Mouse (Mus musculus): ENCODE data around the gene Smarca4.
A peak's percentile ranks its signal among the peaks of the same experiment; 100 is the strongest.
"Not testable (repeated sequence)": the region's sequence is repeated elsewhere in the genome, so short reads cannot be mapped to it uniquely, and the experiment has no call there.

Smarca4 gene

DNA sequence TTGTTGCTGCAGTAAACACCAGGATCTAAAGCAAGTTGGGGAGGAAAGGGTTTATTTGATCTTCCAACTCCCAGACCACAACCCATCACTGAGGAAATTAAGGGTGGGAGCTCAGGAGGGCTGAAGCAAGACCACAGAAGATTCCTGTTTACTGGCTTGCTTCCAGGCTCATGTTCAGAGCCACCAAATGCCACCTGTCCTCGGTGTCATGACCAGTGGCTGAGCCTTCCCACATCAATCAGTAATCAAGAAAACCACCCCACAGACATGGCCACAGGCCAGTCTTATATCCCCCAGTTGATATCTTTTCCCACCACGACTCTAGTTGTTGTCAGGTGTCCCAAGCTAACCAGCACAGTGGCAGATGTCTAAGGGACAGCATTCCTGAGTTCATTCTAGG, 37.3 kb downstream of the Smarca4 start:
- ATAC-seq (ENCODE audit: low TSS enrichment) = no peak

DNA sequence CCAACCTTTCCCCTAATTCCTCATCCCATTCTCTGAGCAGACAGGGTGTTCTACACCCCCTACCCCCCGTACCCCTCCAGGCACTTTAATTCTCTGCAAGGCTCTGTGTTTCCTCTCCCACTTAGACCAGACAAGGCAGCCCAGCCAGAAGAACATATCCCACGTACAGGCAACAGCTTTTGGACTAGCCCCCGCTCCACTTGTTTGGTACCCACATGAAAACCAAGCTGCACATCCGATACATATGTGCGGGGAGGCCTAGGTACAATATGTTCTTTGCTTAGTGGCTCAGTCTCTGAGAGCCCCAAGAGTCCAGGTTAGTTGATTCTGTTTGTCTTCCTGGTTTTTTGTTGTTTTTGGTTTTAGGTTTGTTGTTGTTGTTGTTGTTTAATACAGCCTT, 46.1 kb downstream of the Smarca4 start:
- ATAC-seq (ENCODE audit: low TSS enrichment) = no peak

DNA sequence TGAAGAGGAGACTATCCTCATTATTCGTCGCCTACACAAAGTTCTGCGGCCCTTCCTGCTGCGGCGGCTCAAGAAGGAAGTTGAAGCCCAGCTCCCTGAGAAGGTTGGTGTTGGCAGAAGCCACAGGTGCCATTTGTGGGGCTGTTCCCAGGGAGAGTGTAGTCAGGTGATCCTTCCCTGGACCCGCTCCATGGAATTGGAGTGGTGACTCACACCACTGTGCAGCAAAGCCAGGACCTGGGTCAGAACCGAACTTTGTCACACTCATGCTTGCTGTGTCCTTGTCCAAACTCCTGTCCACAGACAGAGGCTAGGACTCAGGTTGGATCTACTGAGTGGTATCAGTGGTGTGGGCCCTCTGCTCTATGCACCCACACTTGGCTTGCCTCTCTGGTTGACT, 53.0 kb downstream of the Smarca4 start:
- ATAC-seq (ENCODE audit: low TSS enrichment) = no peak

DNA sequence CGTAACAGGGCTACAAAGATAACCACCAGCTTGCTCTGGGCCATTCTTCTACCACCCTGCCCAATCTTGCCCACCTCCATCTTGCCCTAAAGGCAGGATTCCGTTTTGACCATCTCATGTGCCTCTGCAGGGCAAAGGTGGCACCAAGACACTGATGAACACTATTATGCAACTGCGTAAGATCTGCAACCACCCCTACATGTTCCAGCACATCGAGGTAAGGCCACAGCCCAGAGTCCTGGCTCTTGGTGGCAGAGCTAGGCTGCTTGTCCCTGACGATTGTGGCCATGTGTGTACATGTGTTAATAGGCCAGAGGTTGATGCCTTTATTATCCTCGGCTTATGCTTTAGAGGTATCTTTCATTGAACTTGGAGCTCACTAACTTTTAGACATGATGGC, 54.4 kb downstream of the Smarca4 start:
- ATAC-seq (ENCODE audit: low TSS enrichment) = no peak

DNA sequence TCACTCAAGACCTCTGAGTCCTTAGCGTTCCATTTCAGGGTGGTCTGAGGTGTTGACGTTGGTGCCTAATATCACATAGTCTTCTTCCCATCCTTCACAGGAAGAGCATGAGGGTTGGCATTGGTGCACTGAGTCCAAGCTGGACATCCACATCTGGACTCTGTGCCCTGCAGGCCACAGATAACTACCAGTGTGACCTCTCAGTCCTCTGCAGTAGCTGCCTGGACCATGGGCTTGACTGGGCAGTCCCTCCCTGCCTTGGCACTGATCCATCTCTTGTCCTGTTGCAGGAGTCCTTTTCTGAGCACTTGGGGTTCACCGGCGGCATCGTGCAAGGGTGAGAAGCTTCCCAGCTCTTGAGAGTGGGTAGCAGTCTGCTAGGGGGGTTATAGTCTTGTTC, 55.8 kb downstream of the Smarca4 start:
- no peak for ATAC-seq (ENCODE audit: low TSS enrichment)

DNA sequence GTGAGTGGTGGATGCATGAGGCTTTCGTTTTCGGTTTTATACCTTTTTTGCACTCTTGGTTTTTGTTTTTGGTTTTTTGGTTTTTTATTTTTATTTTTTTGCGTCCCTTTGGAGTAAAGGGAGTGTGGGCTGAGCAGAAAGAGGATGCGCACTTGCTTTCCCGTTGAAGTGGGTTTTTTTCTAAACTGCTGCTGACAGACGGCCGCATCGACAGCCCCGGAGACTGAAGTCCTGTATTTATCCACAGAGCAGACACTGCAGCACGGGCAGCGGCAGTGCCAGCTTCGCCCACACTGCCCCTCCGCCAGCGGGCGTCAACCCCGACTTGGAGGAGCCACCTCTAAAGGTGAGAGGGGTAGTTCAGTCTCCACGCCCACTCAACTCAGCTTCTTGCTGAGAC, 61.7 kb downstream of the Smarca4 start:
- ATAC-seq (ENCODE audit: low TSS enrichment) = peak; percentile 46; the same call in 1 of the 2 replicates

DNA sequence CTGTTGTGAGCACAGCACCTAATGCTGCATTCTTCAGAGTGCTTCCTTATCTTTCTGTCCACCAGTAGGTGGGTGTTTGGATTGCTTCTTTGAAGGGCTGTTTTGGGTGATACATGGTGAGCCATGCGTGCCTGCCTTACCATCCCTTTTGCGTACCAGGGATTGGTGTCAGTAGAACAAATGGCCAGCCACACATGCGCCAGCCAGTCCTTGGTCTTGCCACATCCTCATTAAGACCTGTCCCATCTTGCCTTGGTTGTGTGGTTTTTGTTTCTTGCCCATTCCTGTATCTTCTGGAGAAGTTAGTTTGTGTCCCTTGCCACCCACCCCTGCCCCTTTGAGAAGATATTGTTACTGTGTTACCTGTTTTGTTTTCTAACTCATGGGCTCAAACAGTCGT, 64.5 kb downstream of the Smarca4 start:
- ATAC-seq (ENCODE audit: low TSS enrichment) = no peak

DNA sequence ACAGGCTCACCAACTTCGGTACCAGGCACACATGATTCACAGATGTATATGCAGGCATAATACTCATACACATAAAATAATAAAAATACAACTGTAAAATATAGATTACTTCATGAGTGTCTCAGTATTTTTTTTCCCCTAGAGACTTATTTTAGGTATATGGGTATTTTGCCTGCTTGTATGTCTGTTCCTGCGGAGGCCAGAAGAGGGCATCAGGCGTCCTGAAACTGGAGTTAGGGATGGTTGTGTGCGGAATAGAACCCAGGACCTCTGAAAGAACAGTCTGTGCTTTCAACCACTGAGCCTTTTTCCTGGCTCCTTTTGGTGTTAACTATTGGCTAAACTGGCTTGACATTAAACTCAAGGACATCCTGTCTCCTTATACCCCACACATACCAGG, 66.9 kb downstream of the Smarca4 start:
- no peak for ATAC-seq (ENCODE audit: low TSS enrichment)

DNA sequence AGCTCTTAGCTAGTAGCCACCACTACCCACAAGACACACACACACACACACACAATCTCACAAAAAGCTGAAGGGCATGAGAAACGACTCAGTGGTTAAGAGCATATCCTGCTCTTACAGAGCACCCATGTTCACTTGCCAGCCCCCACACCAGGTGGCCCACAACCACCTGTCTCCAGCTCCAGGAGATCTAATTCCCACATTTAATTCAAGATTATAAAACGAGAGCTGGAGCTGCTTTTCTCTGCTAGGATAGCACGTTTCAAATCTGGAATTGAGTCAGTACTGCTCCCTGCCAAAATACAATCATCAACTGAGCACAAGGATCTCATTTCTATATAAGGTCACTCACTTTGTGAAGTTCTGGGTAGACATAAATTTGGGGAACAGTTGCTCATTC, 67.9 kb downstream of the Smarca4 start:
- peak; percentile 60 for ATAC-seq (ENCODE audit: low TSS enrichment)

DNA sequence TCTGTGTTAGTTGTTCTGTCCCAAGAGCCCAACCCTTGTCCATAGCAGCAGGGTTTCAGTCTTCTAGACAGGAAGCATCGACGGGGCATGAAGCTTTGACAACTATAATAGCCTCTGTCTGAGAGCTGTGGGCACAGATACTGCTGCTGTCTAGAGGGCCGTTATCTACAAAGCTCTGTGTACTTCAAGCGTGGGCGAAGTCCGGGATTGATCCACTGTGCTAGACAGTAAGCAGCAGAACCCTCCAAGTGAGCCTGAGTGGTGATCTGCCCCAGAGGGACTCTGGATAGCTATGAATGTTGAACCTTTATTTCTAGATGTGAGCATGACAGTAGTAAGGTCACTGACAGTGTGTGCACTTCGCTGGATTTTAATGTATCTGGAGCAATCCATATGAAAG, 72.6 kb downstream of the Smarca4 start:
- no peak for ATAC-seq (ENCODE audit: low TSS enrichment)

DNA sequence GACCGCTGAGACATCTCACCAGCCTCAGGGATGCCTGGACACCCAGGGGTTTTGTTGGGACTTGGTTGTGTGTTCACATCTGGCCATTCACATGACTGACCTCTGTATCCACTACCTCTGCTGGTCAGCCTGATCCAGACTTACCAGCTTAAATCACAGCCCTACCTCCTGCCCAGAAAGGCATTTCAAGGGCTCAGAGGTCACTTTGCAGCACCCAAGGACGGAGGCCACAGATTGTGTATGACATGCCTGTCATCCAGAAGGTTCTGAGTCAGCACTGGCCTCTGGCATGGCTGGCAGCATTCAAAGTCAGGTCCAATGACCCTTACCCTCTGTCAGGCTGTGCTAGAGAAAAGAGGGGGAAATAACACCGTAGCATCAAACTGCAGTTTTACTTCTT, 74.1 kb downstream of the Smarca4 start:
- ATAC-seq (ENCODE audit: low TSS enrichment) = no peak

DNA sequence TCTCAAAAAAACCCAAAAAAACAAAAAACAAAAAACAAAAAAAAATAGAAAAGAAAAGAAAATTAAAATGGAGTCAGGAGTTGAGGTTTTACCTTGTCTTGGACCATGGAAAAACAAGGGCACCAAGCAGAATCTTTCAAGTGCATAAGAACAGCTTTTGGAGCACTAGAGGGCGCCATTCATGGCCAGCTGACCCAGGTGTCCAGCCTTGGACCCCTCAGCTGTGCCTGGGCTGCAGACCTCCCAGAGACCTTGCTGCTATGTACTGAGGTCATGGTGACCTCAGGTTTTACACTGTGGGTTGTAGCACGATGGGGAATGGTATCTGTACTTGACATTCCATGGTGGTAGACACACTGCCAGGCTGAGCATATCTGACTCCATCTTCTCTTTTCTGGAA, 75.9 kb downstream of the Smarca4 start:
- no peak for ATAC-seq (ENCODE audit: low TSS enrichment)

DNA sequence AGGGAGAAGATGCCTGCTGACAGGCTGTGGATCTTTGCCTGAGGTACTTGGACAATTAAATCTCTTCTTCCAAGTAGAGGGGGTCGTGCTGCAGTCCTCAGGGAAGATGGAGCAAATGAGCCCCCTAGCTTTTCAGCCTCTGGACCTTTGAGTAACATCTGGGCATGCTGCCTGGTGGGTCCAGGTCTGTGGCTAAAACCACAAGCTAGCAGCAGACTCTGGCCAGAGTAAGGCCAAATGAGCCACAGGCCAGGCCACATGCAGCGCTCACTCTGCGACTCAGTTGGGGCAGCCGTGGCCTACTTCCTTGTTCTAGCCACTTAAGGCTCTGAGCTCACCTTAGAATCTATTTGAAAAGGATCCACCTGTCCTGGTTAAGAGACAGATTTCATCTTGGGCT, 76.5 kb downstream of the Smarca4 start:
- no peak for ATAC-seq (ENCODE audit: low TSS enrichment)

DNA sequence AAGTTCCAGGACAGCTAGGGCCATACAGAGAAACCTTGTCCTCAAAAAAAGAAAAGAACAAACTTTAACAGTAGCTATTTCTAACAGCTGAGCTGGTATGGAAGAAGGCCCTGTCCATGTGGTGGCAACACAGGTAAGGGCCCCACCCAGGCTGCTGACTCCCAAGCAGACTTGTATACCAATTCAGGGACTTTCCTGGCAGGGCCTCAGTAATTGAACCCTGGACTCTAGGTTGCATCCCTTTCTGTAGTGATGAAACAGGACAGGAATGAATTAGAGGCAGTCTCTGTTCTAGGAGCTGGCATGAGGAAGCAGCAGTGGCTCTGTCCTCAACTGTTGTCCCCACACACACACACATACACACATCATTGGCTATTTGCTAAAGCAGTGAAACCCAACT, 78.1 kb downstream of the Smarca4 start:
- no peak for ATAC-seq (ENCODE audit: low TSS enrichment)

DNA sequence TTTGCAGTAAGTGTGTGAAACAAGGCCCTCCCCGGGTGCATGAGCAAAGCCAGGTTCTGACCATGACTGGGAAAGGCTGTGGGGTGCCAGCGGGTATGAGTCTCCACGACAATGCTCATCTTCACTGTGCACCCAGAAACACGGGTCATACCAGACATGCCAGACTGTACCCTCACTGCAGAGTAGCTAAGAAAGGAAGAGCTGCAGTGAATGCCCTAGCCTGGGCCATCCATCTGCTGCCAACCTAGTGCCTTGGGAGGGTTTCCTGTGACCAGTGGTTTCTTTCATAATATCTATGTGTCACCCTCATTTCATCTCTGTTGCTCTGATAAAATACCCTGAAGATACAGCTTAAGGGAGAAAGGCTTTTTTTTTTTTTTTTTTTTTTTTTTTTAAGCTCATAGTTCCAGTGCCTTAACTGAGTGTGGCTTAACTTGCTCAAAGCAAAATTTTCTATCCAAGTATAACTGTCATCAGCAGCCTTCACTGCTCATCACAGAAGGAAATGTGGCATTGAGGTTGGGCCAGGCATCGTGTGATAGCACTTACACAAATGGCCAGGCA, 79.3 kb downstream of the Smarca4 start:
- no peak for ATAC-seq (ENCODE audit: low TSS enrichment)

DNA sequence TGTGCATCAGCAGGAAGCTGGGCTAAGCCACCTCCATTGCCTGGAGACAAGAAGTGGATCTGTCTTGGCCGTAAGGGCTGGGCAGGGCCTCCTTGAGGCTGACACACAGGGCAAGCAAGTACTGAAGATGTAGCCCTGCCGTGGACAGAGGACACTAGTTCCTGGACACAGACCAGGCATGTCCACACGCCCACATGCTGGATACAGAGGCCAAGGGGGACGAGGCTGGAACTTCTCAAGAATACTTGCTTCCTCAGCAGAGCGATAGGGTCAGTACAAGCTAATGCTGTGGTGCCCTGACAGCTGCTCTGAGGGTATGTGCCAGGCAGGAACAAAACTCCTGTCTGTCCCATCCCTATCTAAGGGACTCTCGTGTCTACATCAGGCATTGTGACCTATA, 81.2 kb downstream of the Smarca4 start:
- ATAC-seq (ENCODE audit: low TSS enrichment) = no peak

DNA sequence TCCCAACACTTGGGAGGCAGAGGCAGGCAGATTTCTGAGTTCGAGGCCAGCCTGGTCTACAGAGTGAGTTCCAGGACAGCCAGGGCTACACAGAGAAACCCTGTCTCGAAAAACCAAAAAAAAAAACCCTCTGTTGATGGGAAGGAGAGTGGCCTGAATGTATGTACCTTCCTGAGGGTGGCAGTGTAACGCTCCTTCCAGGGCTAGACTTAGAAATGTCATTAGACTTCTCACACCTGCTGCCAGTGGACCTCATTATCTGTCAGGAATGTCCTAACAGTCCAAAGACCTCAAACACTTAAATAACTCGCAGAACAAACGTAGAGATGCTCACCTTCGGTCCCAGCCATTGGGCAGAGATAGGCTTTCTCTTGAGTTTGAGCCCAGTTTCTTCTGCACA, 83.3 kb downstream of the Smarca4 start:
- ATAC-seq (ENCODE audit: low TSS enrichment) = not testable (repeated sequence)

DNA sequence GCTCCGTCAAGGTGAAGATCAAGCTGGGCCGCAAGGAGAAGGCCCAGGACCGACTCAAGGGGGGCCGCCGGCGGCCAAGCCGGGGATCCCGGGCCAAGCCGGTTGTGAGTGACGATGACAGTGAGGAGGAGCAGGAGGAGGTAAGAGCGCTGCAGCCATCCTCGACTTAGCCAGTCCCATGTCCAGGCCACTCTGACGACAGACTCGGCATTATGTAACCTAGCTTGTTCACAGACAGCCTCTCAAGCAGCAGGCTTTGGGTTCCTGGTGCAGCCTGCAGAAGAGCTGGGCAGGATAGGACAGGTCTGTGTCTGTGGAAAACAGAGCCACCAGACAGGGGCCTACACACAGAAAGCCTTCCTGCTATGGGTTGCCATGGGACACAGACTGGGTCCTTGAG, 85.1 kb downstream of the Smarca4 start:
- peak; percentile 79 for ATAC-seq (ENCODE audit: low TSS enrichment)

DNA sequence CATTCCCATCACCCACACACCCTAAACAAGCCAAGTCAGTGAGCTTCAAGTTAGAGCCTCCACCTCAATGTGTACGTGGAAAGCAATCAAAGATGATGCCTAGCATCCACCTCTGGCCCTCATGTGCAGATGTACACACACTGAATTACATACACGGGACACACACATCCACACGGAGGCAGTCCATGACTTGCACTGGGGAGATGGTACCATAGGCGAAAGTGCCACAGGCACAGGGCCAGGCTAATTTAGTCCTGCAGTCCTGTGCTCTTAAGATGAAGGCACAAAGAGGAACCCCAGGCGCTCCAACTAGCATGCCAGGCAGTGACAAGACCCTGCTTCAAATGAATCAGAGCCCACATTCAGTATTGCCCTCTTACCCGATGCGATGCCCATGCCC, 87.5 kb downstream of the Smarca4 start:
- ATAC-seq (ENCODE audit: low TSS enrichment) = no peak

DNA sequence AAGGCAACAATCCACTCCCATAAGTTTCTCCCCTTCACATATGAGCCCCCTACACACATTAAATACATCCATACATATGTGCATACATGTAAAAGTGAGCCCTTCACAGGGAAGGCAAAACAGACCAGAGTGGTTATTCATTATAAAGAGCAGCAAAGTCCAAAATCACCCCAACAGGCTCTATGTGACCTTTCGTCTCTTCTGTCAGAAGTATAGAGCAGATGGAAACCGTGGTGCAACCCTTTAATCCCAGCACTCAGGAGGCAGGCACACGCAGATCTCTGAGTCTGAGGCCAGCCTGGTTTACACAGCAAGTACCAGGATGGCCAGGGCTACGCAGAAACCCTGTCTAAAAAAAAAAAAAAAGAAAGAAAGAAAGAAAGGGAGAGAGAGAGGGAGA, 90.1 kb downstream of the Smarca4 start:
- ATAC-seq (ENCODE audit: low TSS enrichment) = no peak

DNA sequence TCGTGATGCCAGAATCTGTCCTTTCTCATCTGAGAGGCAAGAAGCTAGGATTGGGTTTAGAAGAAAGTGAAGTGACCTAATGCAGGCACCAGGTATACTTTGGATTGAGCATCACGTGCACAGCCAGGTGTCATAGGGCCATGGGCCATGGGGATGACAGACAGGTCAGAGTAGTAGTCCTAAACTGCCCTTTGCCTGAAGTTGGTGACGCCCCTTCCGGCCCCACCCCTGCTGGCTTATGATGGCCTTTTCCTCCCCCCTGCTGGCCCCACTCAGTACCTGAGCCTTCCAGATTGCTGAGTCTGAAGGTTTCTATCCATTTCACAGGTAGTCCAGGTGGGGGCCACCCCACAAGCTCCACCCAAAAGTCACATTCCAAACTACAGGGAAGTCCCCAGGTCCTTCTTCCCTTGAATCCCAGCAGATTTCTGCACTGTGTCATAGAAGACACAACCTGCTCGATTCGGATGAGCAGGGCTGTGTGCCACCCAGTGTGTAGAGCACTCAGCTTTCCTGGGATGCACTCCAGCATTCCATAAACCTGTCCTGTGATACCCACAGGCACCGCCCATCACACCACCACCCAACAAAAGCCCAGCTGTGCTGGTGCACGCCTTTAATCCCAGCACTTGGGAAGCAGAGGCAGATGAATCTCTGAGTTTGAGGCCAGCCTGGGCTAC, 90.8 kb downstream of the Smarca4 start:
- ATAC-seq (ENCODE audit: low TSS enrichment) = no peak

DNA sequence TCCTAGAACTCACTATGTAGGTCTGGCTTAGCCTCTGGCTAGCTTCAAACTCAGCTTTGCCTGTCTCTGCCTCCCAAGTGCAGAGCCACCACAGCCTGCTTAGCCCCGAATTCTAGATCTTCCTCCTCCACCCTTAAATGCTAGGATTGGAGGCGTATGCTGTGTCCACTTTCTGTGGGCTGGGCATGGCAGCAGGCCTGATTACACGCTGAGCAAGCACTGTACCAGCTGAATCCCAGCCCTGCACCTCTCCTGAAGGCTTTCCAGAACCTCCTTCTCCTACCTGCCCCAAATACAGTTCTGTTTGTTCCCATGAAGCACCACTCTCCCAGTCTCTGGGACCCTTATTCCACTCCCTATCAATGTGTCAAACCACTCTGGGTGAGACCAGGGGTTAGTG, 93.4 kb downstream of the Smarca4 start:
- peak; percentile 89; the same call in 1 of the 2 replicates for ATAC-seq (ENCODE audit: low TSS enrichment)

DNA sequence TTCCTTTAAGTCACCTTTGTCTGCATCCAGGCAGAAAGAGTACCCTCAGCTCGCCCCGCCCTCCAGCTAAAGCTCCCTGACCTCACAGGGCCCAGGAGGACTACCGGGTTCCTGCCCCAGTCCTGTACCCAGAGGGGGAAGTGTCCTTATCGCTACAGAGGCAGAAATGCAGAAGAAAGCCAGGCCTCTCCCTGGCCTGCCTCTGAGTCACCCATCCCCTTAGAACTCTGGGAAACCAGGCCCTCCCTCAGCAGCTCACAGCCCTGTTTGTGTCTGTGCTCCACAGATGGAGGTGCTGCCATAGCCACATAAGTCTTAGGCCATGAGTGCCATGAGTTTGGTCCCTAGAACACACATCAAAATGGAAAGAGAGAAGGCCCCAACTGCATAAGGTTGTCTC, 99.3 kb downstream of the Smarca4 start:
- ATAC-seq (ENCODE audit: low TSS enrichment) = peak; percentile 62; the same call in 1 of the 2 replicates

DNA sequence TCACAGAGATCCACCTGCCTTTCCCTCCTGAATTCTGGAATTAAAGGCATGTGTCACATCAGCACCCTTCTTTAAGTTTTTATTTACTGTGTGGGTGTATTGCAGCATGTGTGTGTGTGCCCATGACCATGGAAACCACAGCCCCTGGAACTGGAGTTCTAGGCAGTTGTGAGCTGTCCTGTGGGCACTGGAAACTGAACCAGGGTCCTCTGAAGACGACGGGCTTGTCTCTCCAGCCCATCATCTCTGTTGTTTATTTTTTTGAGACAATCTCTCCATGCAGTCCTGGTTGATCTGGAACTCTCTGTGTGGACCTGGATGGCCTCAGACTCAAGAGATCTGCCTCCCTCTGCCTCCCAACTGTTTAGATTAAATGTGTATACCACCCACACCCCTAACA, 101.0 kb downstream of the Smarca4 start:
- ATAC-seq (ENCODE audit: low TSS enrichment) = no peak
